Mouse (Mus musculus) adrenal gland, postnatal 25 days (tissue): ENCODE results near the gene Vwa3b. TPM values are rescaled to one million over a fixed set of nuclear protein-coding genes. Genes with fewer than 3 reads are reported as not detected.

Source experiments
- total RNA-seq: library from RNA; stranded (reverse); gene quantifications from 2 replicates; pipeline ENCODE4 v1.2.3, GENCODE M21; 2021

Vwa3b gene
- total RNA-seq, 1 experiment from 2014 or later = 0.82 TPM

Other genes with a start within 250 kb of the Vwa3b start
- 48.1 and 50.8 TPM in 2 replicates for gene Tmem131, start 82.9 kb upstream of the Vwa3b start, total RNA-seq
- gene Cnga3, start 187.8 kb downstream of the Vwa3b start, total RNA-seq = 1.7 and 2.9 TPM in 2 replicates